ENCODE assay signal across 11 mouse cellular contexts in genomic region chr13:100950348-100951184, GRCm38 (mm10).
DNase-seq lines count a peak whose midpoint lies in the region; ATAC-seq and TF ChIP-seq lines count a peak whose summit lies in the region.
"Had no signal": no experiment of that assay in that cellular context is flagged by ENCODE, and none has a peak within 500 bp of the region (broad histone marks: within the 10 kb centered on the region; RNA-seq: fewer than 3 reads in every experiment).

No protein-coding gene starts in this region.

- no peak overlapping the region for H3K4me3 ChIP-seq in heart, embryonic 11.5 days (ENCODE audit: low read depth, low read length)
- H3K4me3 ChIP-seq in stomach, embryonic 15.5 days (replicated peaks), result no peak overlapping the region
- H3K4me3 ChIP-seq in stomach, postnatal 0 days (ENCODE audit: low read depth, low read length), result no peak overlapping the region
- H3K4me3 ChIP-seq in liver, adult 2 months (ENCODE audit: insufficient read depth, low read depth, low read length), result no peak overlapping the region
- no peak overlapping the region for H3K4me3 ChIP-seq in stomach, embryonic 16.5 days (replicated peaks; ENCODE audit: low read length)
- H3K4me3 ChIP-seq: myocyte had no signal

- H3K4me1 ChIP-seq in heart, embryonic 11.5 days (ENCODE audit: control insufficient read depth, insufficient read depth, low read length), result peaks cover 9% of the 10 kb centered on the region; the same call in 1 of the 2 replicates
- no peaks in the 10 kb centered on the region for H3K4me1 ChIP-seq in stomach, embryonic 15.5 days
- H3K4me1 ChIP-seq in stomach, postnatal 0 days (replicated peaks; ENCODE audit: control insufficient read depth, insufficient read depth), result no peaks in the 10 kb centered on the region
- no peaks in the 10 kb centered on the region for H3K4me1 ChIP-seq in liver, adult 2 months (ENCODE audit: control insufficient read depth, insufficient read depth, low read length)
- no peaks in the 10 kb centered on the region for H3K4me1 ChIP-seq in stomach, embryonic 16.5 days (ENCODE audit: control insufficient read depth, insufficient read depth, low read length)

- peak; percentile 43 for DNase-seq in heart, adult 8-10 months (ENCODE audit: low spot score)
- DNase-seq in stomach, postnatal 0 days (ENCODE audit: low spot score), result no peak
- peak; percentile 5 for DNase-seq in liver, adult 2 months (ENCODE audit: extremely low read depth, low read depth, low spot score)
- no peak for DNase-seq in testis, postnatal 14 days (ENCODE audit: low spot score)
- DNase-seq in spleen, postnatal 10 days (ENCODE audit: low spot score in 2 of 2), result no peak
- DNase-seq: gastrocnemius, postnatal 36 days had no signal

- no peak for TF ChIP-seq POLR2A in liver, adult 2 months (IDR thresholded peaks at IDR 0.05; ENCODE audit: extremely low read depth, insufficient read depth, low read length)

- no peak for TF ChIP-seq CTCF in stomach, postnatal 0 days (IDR thresholded peaks at IDR 0.05; ENCODE audit: low read depth)
- no peak for TF ChIP-seq CTCF in liver, adult 2 months (IDR thresholded peaks at IDR 0.05; ENCODE audit: low read depth, low read length)

- no peak overlapping the region for H3K27ac ChIP-seq in heart, embryonic 11.5 days (ENCODE audit: low read depth, low read length)
- no peak overlapping the region for H3K27ac ChIP-seq in stomach, embryonic 15.5 days
- no peak overlapping the region for H3K27ac ChIP-seq in stomach, postnatal 0 days (replicated peaks)
- H3K27ac ChIP-seq in liver, adult 2 months (replicated peaks; ENCODE audit: insufficient read depth, low read depth, low read length), result no peak overlapping the region
- no peak overlapping the region for H3K27ac ChIP-seq in stomach, embryonic 16.5 days (ENCODE audit: low read length)

- H3K36me3 ChIP-seq in heart, embryonic 11.5 days (ENCODE audit: control insufficient read depth, insufficient read depth, low read length), result no peaks in the 10 kb centered on the region
- H3K36me3 ChIP-seq in stomach, embryonic 15.5 days, result no peaks in the 10 kb centered on the region
- H3K36me3 ChIP-seq in stomach, postnatal 0 days (ENCODE audit: control insufficient read depth, insufficient read depth, low read length), result no peaks in the 10 kb centered on the region
- H3K36me3 ChIP-seq in liver, adult 2 months (ENCODE audit: control insufficient read depth, insufficient read depth, low read length), result no peaks in the 10 kb centered on the region
- H3K36me3 ChIP-seq in stomach, embryonic 16.5 days (ENCODE audit: control insufficient read depth, insufficient read depth, low read length), result no peaks in the 10 kb centered on the region

- H3K4me2 ChIP-seq in heart, embryonic 11.5 days, result no peak overlapping the region
- no peak overlapping the region for H3K4me2 ChIP-seq in stomach, embryonic 15.5 days
- no peak overlapping the region for H3K4me2 ChIP-seq in stomach, postnatal 0 days (replicated peaks; ENCODE audit: low read depth)
- no peak overlapping the region for H3K4me2 ChIP-seq in stomach, embryonic 16.5 days (ENCODE audit: low read depth, low read length)

- no peak for TF ChIP-seq EP300 in stomach, postnatal 0 days (optimal IDR thresholded peaks at IDR 0.05)

- H3K9me3 ChIP-seq in heart, embryonic 11.5 days (replicated peaks; ENCODE audit: control insufficient read depth, low read length), result no peaks in the 10 kb centered on the region
- H3K9me3 ChIP-seq in stomach, embryonic 15.5 days, result no peaks in the 10 kb centered on the region
- no peaks in the 10 kb centered on the region for H3K9me3 ChIP-seq in stomach, postnatal 0 days (ENCODE audit: control insufficient read depth, low read length)
- H3K9me3 ChIP-seq in stomach, embryonic 16.5 days (replicated peaks; ENCODE audit: control insufficient read depth, low read length), result no peaks in the 10 kb centered on the region

- H3K79me2 ChIP-seq in liver, adult 2 months (ENCODE audit: control insufficient read depth, insufficient read depth, low read length), result no peaks in the 10 kb centered on the region

- WGBS in heart, embryonic 11.5 days (ENCODE audit: insufficient replicate concordance), result 23% methylated on average over 7 of the region's 7 CpGs
- 37% methylated on average over 7 of the region's 7 CpGs for WGBS in stomach, embryonic 15.5 days
- 43% methylated on average over 7 of the region's 7 CpGs for WGBS in stomach, postnatal 0 days
- WGBS in liver, adult 2 months, result 73% methylated on average over 7 of the region's 7 CpGs
- 40% methylated on average over 7 of the region's 7 CpGs for WGBS in stomach, embryonic 16.5 days

- ATAC-seq in heart, embryonic 11.5 days (replicated peaks; ENCODE audit: insufficient number of reproducible peaks, low FRiP score, low TSS enrichment), result no peak; the same call in 1 of the 2 replicates
- ATAC-seq in stomach, embryonic 15.5 days (ENCODE audit: insufficient read depth, low FRiP score, low read depth), result peak; percentile 18; the same call in 1 of the 2 replicates
- no peak for ATAC-seq in stomach, postnatal 0 days (ENCODE audit: low FRiP score, low TSS enrichment)
- peak; percentile 25; the same call in 1 of the 2 replicates for ATAC-seq in stomach, embryonic 16.5 days (ENCODE audit: insufficient read depth, low FRiP score)

- H3K9ac ChIP-seq in heart, embryonic 11.5 days (ENCODE audit: low read depth, low read length), result no peak overlapping the region
- no peak overlapping the region for H3K9ac ChIP-seq in stomach, embryonic 15.5 days
- H3K9ac ChIP-seq in stomach, postnatal 0 days (ENCODE audit: low read length), result no peak overlapping the region
- no peak overlapping the region for H3K9ac ChIP-seq in liver, adult 2 months (ENCODE audit: low read depth, low read length)
- H3K9ac ChIP-seq in stomach, embryonic 16.5 days (ENCODE audit: low read length), result no peak overlapping the region

- H3K27me3 ChIP-seq in heart, embryonic 11.5 days (ENCODE audit: control insufficient read depth, insufficient read depth, low read length), result no peaks in the 10 kb centered on the region
- H3K27me3 ChIP-seq in stomach, embryonic 15.5 days (replicated peaks), result no peaks in the 10 kb centered on the region
- H3K27me3 ChIP-seq in stomach, postnatal 0 days (ENCODE audit: control insufficient read depth, insufficient read depth, low read length), result no peaks in the 10 kb centered on the region
- H3K27me3 ChIP-seq in liver, adult 2 months (ENCODE audit: control insufficient read depth, insufficient read depth, low read length), result no peaks in the 10 kb centered on the region
- H3K27me3 ChIP-seq in stomach, embryonic 16.5 days (ENCODE audit: control insufficient read depth, insufficient read depth, low read length), result no peaks in the 10 kb centered on the region
- H3K27me3 ChIP-seq: CH12.LX had no signal

Comparison
In these comparisons a context has a peak if more than half of its experiments do, and no peak if none do; other contexts are left out.
1. ATAC-seq: peak in stomach, embryonic 15.5 days (single experiment) and stomach, embryonic 16.5 days (single experiment); none in heart, embryonic 11.5 days (single experiment) and stomach, postnatal 0 days (single experiment).
2. DNase-seq: peak in heart, adult 8-10 months (single experiment) and liver, adult 2 months (single experiment); none in stomach, postnatal 0 days (single experiment), testis, postnatal 14 days (single experiment) and spleen, postnatal 10 days (0 of 2).